Mouse (Mus musculus) megakaryocyte progenitor cell, adult 5-6 weeks (primary cell): ENCODE data around the gene Pan2. TPM values are rescaled to one million over a fixed set of nuclear protein-coding genes. Genes with fewer than 3 reads are reported as not detected.

ENCODE experiments used
- ATAC-seq: replicated peaks from 2 replicates; pipeline ENCODE4 v1.8.0; 2016; ENCODE audit warnings: mild to moderate bottlenecking, moderate TSS enrichment, inconsistent platforms; ENCODE audit not compliant: poor library complexity
- total RNA-seq, 2 experiments: library from RNA; stranded (forward) in 1 of 2; stranded (reverse) in 1 of 2; fragments of 157-497, 149-512 nt in 1 of 2; fragments of 200-1000 nt in 1 of 2; gene quantifications; 2 replicates each; pipeline versions ENCODE4 v1.2.3 to v1.2.4; 2015 to 2017

The Pan2 gene
- total RNA-seq, 2 experiments from 2014 or later, result 12.2 to 16.4 TPM

DNA sequence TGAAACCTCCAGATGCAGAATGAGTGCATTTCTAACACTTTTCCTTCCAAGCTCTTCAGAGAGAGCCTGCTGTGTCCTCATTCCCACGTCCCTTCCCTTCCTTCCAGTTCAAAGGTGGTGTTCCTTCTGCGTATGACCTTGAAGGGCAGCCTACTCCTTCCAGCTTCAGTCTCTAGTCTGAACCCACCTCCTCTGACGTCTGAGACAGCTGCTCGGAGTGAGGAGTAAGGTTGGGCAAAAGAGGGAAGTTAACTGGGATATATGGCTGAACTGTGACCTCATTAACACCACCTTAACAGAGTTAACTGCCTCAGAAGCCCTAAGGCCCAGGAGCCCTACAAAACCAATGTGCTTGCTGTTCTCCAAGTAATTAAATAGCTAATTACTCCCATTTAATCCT lies 67.5 kb downstream of the Pan2 start:
- ATAC-seq, result no peak

Other genes starting within 250 kb of the Pan2 start
- 247 and 270 TPM in 2 replicates for gene Ptges3, start 244.4 kb upstream of the Pan2 start, total RNA-seq (2015)
- 310 and 351 TPM in 2 replicates for gene Ptges3, start 244.4 kb upstream of the Pan2 start, total RNA-seq (2017)
- gene Atp5b, start 220.1 kb upstream of the Pan2 start, total RNA-seq (2015), result 1,546 and 1,583 TPM in 2 replicates
- 2,698 and 2,700 TPM in 2 replicates for gene Atp5b, start 220.1 kb upstream of the Pan2 start, total RNA-seq (2017)
- gene Baz2a, start 211.8 kb upstream of the Pan2 start, total RNA-seq (2015), result 35.5 and 40.3 TPM in 2 replicates
- 13.2 and 15.0 TPM in 2 replicates for gene Baz2a, start 211.8 kb upstream of the Pan2 start, total RNA-seq (2017)
- 9.3 and 13.7 TPM in 2 replicates for gene Rbms2, start 123.0 kb upstream of the Pan2 start, total RNA-seq (2015)
- gene Rbms2, start 123.0 kb upstream of the Pan2 start, total RNA-seq (2017), result 2.5 and 7.2 TPM in 2 replicates
- 1.2 and 1.4 TPM in 2 replicates for gene Gls2, start 108.9 kb upstream of the Pan2 start, total RNA-seq (2015)
- gene Gls2, start 108.9 kb upstream of the Pan2 start, total RNA-seq (2017), result 0.67 and 3.6 TPM in 2 replicates
- 16.1 and 20.4 TPM in 2 replicates for gene Spryd4, start 91.5 kb upstream of the Pan2 start, total RNA-seq (2015)
- 15.6 and 20.0 TPM in 2 replicates for gene Spryd4, start 91.5 kb upstream of the Pan2 start, total RNA-seq (2017)
- 0.22 and 0.32 TPM in 2 replicates for gene Mip, start 77.5 kb upstream of the Pan2 start, total RNA-seq (2015)
- 0.10 and 0.29 TPM in 2 replicates for gene Mip, start 77.5 kb upstream of the Pan2 start, total RNA-seq (2017)
- gene Timeless, start 71.3 kb upstream of the Pan2 start, total RNA-seq (2015), result 23.7 and 33.8 TPM in 2 replicates
- gene Timeless, start 71.3 kb upstream of the Pan2 start, total RNA-seq (2017), result 70.4 and 86.5 TPM in 2 replicates
- 0.10 TPM in 1 of 2 replicates, not detected in the other for gene Apon, start 49.2 kb upstream of the Pan2 start, total RNA-seq (2015)
- gene Apon, start 49.2 kb upstream of the Pan2 start, total RNA-seq (2017), result 0.08 and 0.20 TPM in 2 replicates
- gene Apof, start 34.7 kb upstream of the Pan2 start, total RNA-seq (2015), result not detected in 2 replicates
- not detected in 2 replicates for gene Apof, start 34.7 kb upstream of the Pan2 start, total RNA-seq (2017)
- gene Stat2, start 32.8 kb upstream of the Pan2 start, total RNA-seq (2015), result 9.6 and 9.8 TPM in 2 replicates
- gene Stat2, start 32.8 kb upstream of the Pan2 start, total RNA-seq (2017), result 6.8 and 8.6 TPM in 2 replicates
- 0.22 and 0.27 TPM in 2 replicates for gene Il23a, start 4.6 kb upstream of the Pan2 start, total RNA-seq (2015)
- gene Il23a, start 4.6 kb upstream of the Pan2 start, total RNA-seq (2017), result 0.25 TPM in 1 of 2 replicates, not detected in the other
- 151 and 152 TPM in 2 replicates for gene Cnpy2, start 19.1 kb downstream of the Pan2 start, total RNA-seq (2015)
- gene Cnpy2, start 19.1 kb downstream of the Pan2 start, total RNA-seq (2017), result 132 and 144 TPM in 2 replicates
- gene Cs, start 34.4 kb downstream of the Pan2 start, total RNA-seq (2015), result 172 and 181 TPM in 2 replicates
- gene Cs, start 34.4 kb downstream of the Pan2 start, total RNA-seq (2017), result 106 and 108 TPM in 2 replicates
- gene Coq10a, start 65.7 kb downstream of the Pan2 start, total RNA-seq (2015), result 13.8 and 17.6 TPM in 2 replicates
- gene Coq10a, start 65.7 kb downstream of the Pan2 start, total RNA-seq (2017), result 8.8 and 9.4 TPM in 2 replicates
- 48.6 and 48.9 TPM in 2 replicates for gene Ankrd52, start 73.8 kb downstream of the Pan2 start, total RNA-seq (2015)
- gene Ankrd52, start 73.8 kb downstream of the Pan2 start, total RNA-seq (2017), result 9.0 and 11.6 TPM in 2 replicates
- gene Slc39a5, start 97.9 kb downstream of the Pan2 start, total RNA-seq (2015), result not detected in 2 replicates
- gene Slc39a5, start 97.9 kb downstream of the Pan2 start, total RNA-seq (2017), result not detected in 2 replicates
- gene Nabp2, start 108.2 kb downstream of the Pan2 start, total RNA-seq (2015), result 79.4 and 105 TPM in 2 replicates
- 68.8 and 72.2 TPM in 2 replicates for gene Nabp2, start 108.2 kb downstream of the Pan2 start, total RNA-seq (2017)
- 15.7 and 20.9 TPM in 2 replicates for gene Rnf41, start 108.3 kb downstream of the Pan2 start, total RNA-seq (2015)
- gene Rnf41, start 108.3 kb downstream of the Pan2 start, total RNA-seq (2017), result 20.1 and 21.0 TPM in 2 replicates
- 70.4 and 74.5 TPM in 2 replicates for gene Smarcc2, start 155.9 kb downstream of the Pan2 start, total RNA-seq (2015)
- 52.8 and 66.9 TPM in 2 replicates for gene Smarcc2, start 155.9 kb downstream of the Pan2 start, total RNA-seq (2017)
- 760 and 847 TPM in 2 replicates for gene Myl6, start 190.8 kb downstream of the Pan2 start, total RNA-seq (2015)
- gene Myl6, start 190.8 kb downstream of the Pan2 start, total RNA-seq (2017), result 1,168 and 1,230 TPM in 2 replicates
- 7.6 and 7.8 TPM in 2 replicates for gene Myl6b, start 195.3 kb downstream of the Pan2 start, total RNA-seq (2015)
- 0.64 and 1.7 TPM in 2 replicates for gene Myl6b, start 195.3 kb downstream of the Pan2 start, total RNA-seq (2017)
- gene Esyt1, start 222.5 kb downstream of the Pan2 start, total RNA-seq (2015), result 41.2 and 48.4 TPM in 2 replicates
- 77.6 and 85.1 TPM in 2 replicates for gene Esyt1, start 222.5 kb downstream of the Pan2 start, total RNA-seq (2017)
- gene Zc3h10, start 244.4 kb downstream of the Pan2 start, total RNA-seq (2015), result 5.9 and 6.7 TPM in 2 replicates
- gene Zc3h10, start 244.4 kb downstream of the Pan2 start, total RNA-seq (2017), result 10.2 and 13.3 TPM in 2 replicates
- gene Rpl41, start 246.0 kb downstream of the Pan2 start, total RNA-seq (2015), result 3,654 and 3,864 TPM in 2 replicates
- 3,114 and 3,805 TPM in 2 replicates for gene Rpl41, start 246.0 kb downstream of the Pan2 start, total RNA-seq (2017)